Mouse (Mus musculus) heart, postnatal 0 days (tissue): Measurements from ENCODE around the gene Dlx5.

ENCODE experiments used
- CTCF ChIP-seq: IDR thresholded peaks from 2 replicates; pipeline ENCODE4 v1.5.1; 2016; ENCODE audit warnings: antibody characterized with exemption, control low read depth, low read depth
- EP300 ChIP-seq: IDR thresholded peaks from 2 replicates; pipeline ENCODE4 v1.6.1; 2016; ENCODE audit warnings: antibody characterized with exemption, low read depth

- TF ChIP-seq CTCF (no peak), EP300 (no peak)
Measured at GRCm38 (mm10) chr6:6861798-6862428, 20.0 kb downstream of the Dlx5 start.
